Mouse (Mus musculus) stomach, postnatal 0 days (tissue): ENCODE measurements around the gene Stk26.

Experiments used
- CTCF ChIP-seq: IDR thresholded peaks from 2 replicates; pipeline ENCODE4 v1.5.1; 2016; ENCODE audit warnings: antibody characterized with exemption, low read depth, mild to moderate bottlenecking, moderate library complexity
- EP300 ChIP-seq: optimal IDR thresholded peaks from 2 replicates; pipeline ENCODE3; 2016; ENCODE audit warnings: antibody characterized with exemption

DNA sequence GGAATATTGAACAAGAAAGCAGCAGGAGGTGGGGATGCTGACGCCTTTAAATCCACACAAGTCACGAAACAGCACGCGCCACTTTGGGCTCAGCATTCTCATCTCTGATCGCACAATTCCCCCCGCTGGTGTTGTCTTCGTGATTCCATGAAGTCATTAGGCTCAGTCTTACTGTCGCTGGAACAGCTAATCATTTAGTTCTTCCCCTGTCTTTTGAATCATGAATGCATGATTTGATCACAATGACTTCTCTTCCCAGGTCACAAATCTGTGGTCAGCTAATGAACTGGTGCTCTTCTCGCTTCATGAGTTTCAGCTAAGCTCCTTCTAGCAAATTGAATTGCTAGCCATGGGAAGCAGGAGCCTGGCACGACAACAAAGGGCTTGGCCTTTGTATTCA, 42.3 kb upstream of the Stk26 start:
- no peak for TF ChIP-seq CTCF
- TF ChIP-seq EP300: no peak
